Mouse (Mus musculus): Measurements from ENCODE around the gene Ndufs8.
"Not testable (repeated sequence)": the region's sequence is repeated elsewhere in the genome, so short reads cannot be mapped to it uniquely, and the experiment has no call there.

Gene Ndufs8

GRCm38 (mm10) chr19:3912337-3913204 lies at the start of gene Ndufs8:
Gene Ndufs8, minus strand, starts transcription at chr19:3912774.
- peak; percentile 90 to 92 for DNase-seq (ENCODE audit: low spot score in 2 of 2)

DNA sequence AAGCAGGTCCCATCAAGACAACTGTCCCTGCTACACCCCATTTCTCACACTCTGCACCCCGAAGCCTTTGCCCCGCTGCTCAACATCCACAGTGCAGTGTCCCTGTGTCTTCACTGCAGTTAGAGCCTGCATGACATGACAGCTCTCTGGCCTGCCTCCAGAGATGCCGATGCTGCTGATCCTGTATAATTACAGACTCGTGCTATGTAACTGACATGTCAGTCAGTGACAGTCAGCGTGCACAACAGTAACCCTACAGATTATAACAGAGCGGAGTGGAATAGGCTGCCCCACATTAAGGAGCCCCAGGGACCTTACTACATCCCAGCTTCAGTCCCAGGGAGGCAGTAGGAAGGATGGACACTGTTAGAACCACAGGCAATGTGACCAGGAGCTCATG lies 49.2 kb upstream of the Ndufs8 start:
- not testable (repeated sequence) for DNase-seq (ENCODE audit: low spot score in 2 of 2)

GRCm38 (mm10) chr19:3960211-3960610 lies 47.6 kb upstream of the Ndufs8 start:
- DNase-seq (ENCODE audit: low spot score in 2 of 2): no peak

DNA sequence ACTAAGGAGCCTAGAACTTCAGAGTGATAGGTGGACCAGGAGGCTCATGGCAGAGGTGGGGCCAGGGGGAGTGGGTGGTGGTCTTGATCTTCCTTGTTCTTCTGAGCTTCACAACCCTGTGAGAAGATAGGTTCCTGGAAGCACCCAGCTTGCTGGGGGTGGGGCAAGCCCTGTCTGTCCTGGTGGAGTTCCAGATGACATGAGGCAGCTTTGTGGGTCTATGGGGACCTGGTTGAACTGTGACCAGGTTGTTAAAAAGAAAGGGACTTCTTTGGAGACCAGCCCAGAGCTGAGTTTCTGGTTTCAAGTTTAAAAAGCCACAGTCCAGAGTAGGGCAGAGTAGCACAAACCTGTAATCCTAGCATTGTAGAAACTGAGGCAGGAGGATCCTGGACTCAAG lies 46.5 kb upstream of the Ndufs8 start:
- DNase-seq (ENCODE audit: low spot score in 2 of 2): peak in 1 of 2 experiments; percentile 48

- no peak for DNase-seq (ENCODE audit: low spot score in 2 of 2)
These were observed 45.9 kb upstream of the Ndufs8 start, which contains the start of gene Aldh3b3 for GRCm38 (mm10) chr19:3958470-3958869. Gene Aldh3b3, plus strand, starts transcription at chr19:3958645.

DNA sequence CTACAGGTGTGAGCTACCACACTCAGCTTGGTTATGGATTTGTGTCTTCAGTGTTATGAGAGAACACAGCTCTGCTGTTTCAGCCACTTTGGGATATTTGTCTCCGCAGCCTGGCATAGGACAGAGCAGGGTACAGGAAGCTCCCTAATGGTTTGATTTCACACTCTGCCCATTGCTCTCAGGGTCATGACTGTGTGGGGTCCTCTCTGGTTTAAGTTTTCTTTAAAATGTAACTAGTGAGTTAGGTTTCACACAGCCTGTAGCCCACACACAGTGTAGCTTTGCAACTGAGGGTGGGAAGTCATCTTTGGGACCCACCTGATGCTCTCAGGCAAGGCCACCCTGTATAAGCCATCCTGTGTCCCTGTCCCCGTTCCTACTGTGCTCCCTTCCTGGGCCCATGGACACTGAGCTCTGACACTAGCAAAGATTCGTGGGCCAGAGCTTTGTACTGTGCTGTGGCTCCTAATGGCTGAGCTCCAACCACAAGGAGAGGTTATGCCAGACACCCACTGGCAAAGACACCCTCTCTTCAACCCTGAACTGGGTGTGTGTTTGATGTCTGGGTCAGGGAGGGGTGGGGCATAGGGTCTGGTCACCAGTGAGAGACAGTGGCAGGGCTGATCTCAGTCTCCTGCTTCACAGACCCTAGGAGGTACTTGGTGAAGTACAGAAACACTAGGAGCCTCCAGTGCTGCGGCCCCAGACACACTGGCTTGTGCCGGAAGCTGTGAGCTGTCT lies 44.9 kb upstream of the Ndufs8 start:
- not testable (repeated sequence) for DNase-seq (ENCODE audit: low spot score in 2 of 2)

DNA sequence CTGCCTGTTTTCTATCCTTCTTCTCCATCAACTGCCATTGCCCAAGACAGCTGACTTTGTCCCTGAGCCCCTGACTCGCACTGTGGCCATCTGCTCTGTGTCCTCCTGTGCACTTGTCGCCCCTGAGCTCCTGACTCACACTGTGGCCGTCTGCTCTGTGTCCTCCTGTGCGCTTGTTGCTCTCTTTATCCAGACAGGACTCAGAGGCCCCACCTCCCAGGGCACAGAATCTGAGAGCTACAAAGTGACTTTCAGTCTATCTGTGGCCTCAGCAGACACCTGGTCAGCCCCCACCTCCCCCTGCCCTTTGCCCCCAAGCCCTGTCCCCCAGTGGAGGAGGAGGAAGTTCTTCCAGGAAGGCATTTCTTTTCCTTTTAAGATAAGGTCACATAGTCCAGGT lies 43.2 kb upstream of the Ndufs8 start:
- DNase-seq (ENCODE audit: low spot score in 2 of 2): no peak

DNA sequence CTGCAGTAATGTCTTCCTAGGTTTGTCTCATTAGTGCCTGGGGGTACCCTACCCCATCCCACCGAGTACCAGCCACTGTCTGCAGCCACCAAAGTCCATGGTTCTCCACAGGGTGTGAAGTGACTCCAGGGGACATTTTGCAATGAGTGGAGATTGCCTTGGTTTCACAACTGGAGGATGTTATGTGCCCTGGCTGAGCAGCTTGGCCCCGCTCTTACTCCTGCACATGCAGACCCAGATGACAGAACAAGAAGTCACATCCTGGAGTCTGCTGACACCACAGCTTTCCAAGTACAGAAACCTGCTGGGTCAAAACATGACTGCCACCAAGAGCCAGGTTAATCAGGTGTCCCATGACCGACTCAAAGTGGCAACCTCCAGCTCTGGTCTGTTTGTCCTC lies 42.5 kb upstream of the Ndufs8 start:
- no peak for DNase-seq (ENCODE audit: low spot score in 2 of 2)

DNA sequence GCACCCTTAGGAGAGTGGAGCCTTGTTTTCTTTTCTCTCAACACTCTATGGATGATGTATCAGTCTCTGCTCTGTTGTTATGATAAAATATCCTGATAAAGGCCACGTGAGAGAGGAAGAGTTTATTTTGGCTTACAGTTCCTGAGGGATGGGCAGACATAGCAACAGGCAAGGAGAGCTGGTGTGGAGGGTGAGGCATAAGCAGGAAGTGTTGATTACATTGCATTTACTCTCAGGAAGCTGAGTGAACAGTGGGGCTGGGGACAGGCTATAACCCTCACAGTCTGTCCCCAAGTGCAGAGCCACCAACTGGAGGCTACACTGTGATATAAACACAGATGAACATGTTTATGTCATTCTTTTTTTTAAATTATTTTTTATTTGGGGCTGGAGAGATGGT lies 39.5 kb upstream of the Ndufs8 start:
- DNase-seq (ENCODE audit: low spot score in 2 of 2): no peak

DNA sequence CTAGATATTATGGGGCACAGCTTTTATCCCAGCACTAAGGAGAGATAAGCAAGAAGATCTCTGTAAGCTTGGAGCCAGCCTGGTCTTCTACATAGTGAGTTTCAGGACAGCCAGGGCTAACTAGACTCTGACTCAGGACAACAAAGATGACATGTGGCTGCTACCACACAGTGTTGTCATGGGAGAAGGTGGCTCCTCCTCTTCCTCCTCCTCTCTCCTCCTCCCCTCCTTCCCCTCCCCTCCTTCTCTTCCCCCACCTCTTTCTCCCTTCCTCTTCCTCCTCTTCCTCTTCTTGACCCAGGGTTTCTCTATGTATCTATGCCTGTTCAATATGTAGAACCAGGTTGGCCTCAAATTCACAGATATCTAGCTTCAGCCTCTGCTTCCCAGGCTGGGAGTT lies 38.9 kb upstream of the Ndufs8 start:
- DNase-seq (ENCODE audit: low spot score in 2 of 2): no peak

DNA sequence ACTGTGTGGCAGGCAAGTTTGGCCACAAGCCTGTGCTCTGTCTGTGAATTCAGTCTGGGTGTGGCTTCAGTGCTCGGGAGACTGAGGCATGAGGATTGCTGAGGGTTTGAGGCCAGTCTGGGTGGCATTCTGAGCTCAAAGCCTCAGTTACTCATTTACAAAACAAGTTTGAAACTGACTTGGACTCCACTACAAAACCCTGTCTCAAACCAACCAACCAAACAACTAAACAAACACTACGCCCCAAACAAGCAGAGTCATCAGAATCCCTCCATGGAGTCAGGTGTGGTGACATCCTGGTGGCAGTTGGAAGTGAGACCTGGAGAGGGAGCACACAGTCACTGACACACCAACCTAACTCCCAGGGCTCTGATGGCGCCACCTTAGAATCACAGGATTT lies 37.8 kb upstream of the Ndufs8 start:
- DNase-seq (ENCODE audit: low spot score in 2 of 2): no peak

- no peak for DNase-seq (ENCODE audit: low spot score in 2 of 2)
These were observed 36.0 kb upstream of the Ndufs8 start for GRCm38 (mm10) chr19:3948546-3948945.

DNA sequence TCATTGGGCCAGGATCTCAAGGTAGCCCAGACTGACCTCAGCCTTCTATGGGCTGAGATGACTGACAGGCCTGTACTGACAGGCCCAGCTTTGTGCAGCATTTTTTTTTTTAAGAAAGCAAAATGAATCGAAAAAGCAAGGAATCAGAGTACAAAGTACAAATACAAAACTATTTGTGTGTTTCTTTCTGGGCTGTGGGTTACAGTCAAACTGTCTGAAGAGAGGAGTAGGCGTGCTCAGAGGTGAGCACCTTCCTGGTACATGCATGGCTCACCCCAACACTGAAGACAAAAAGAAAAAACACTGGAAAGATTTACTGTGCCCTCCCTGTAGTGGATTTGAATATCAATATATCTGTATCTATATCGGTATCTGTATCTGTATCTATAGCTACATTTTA lies 35.2 kb upstream of the Ndufs8 start:
- DNase-seq (ENCODE audit: low spot score in 2 of 2): no peak

DNA sequence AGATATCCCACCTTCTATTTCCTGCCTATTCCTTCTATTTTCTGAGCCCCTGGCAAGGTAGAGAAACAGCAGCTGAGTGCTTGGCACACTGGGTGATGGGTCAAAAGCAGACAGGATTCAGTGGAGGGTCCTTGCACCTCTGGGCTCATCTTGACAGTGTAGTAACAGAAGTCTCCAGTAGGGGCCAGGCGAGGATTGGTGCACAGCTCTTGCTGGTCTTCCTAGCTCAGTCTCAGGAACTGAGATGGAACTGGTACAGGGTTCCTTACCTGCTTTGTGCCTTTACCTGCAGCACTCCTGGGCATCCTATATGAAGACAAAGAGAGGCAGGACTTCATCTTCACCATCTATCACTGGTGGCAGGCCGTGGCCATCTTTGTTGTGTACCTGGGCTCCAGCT lies 34.1 kb upstream of the Ndufs8 start:
- peak; percentile 67 to 72 for DNase-seq (ENCODE audit: low spot score in 2 of 2)

- no peak for DNase-seq (ENCODE audit: low spot score in 2 of 2)
These were observed 33.4 kb upstream of the Ndufs8 start for GRCm38 (mm10) chr19:3945872-3946564.

DNA sequence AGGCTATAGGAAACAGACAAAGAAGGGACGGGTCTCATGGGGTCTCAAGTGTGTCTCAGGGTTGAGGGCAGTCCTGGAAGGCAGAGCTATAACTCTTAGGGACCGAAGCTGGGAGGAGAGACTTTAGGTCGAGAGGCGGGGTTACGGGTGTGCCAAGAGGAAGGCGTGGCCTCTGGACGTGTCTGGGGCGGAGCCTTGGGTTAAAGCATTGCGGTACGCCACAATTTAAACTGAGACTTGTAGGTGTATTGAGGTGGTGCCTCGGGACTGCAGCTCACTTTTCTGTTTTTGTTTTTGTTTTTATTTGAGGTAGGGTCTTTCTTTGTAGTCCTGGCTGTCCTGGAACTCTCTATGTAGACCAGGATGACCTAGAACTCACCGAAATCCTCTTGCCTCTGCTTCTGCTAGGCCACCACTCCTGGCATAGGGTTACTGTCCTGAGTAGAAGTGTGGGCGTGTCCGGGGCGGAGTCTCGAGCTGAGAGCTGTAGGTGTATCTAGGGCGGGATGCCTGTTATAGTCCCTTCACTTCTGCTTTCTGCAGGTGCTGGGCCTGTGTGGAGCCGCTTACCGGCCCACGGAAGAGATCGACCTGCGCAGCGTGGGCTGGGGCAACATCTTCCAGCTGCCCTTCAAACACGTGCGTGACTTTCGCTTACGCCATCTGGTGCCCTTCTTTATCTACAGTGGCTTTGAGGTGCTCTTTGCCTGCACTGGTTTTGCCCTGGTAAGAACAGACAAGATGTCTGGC lies 30.6 kb upstream of the Ndufs8 start:
- no peak for DNase-seq (ENCODE audit: low spot score in 2 of 2)

DNA sequence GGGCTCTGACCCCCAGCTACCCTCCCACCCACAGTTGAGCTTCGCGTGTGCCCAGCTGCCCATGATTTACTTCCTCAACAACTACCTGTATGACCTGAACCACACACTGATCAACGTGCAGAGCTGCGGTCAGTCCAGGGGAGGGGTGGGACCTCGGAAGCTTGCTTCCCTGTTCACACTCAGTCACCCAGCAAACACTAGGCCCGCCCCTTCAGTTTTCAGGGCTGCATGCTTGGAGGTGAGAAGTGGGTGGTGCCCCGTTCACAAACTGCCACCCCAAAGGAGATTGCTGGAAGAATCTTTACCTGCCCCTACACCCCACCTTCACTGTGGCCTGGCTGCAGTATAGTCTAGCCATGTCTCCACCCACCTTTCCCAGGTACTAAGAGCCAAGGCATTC lies 29.7 kb upstream of the Ndufs8 start:
- no peak for DNase-seq (ENCODE audit: low spot score in 2 of 2)

GRCm38 (mm10) chr19:3935896-3936850 lies 23.6 kb upstream of the Ndufs8 start:
- peak; percentile 59 to 71 for DNase-seq (ENCODE audit: low spot score in 2 of 2)

GRCm38 (mm10) chr19:3935032-3935895 lies 22.7 kb upstream of the Ndufs8 start, which contains the start of gene Unc93b1:
Gene Unc93b1, plus strand, starts transcription at chr19:3935186.
- DNase-seq (ENCODE audit: low spot score in 2 of 2): peak; percentile 52 to 72
